In the genomic region with DNA sequence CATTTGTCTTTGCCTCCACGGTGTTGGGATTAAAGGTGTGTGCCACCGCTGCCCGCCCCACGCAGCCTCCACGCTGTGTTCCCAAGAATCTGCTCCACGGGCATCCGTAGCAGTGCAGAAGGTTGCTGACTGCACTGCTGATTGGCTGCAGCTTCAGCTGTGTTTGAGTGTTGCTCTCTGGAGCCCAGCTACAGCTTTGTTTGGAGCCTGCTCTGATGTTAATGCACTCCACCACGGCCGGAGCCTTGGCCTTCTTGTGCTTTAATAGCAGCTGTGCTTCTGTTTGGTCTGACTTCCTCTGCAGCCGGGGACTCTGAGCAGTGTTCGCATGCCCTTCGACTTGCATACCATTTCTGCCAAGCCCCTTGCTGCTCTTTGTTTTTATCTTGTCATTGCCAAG, we compare ENCODE assay signal across 14 mouse cellular contexts. TPM values are rescaled to one million over a fixed set of nuclear protein-coding genes. Genes with fewer than 3 reads are reported as not detected.
DNase-seq lines count a peak whose midpoint lies in the region; ATAC-seq lines count a peak whose summit lies in the region.
"Had no signal": no experiment of that assay in that cellular context is flagged by ENCODE, and none has a peak within 500 bp of the region (broad histone marks: within the 10 kb centered on the region; RNA-seq: fewer than 3 reads in every experiment).

No protein-coding gene starts in this region.

- no peak for ATAC-seq in hindbrain, embryonic 14.5 days (ENCODE audit: low FRiP score)
- ATAC-seq in hindbrain, embryonic 11.5 days (ENCODE audit: low FRiP score) = no peak
- no peak for ATAC-seq in embryonic facial prominence, embryonic 11.5 days (replicated peaks; ENCODE audit: insufficient number of reproducible peaks, low FRiP score, low TSS enrichment, low read depth)
- ATAC-seq in midbrain, embryonic 16.5 days = peak; percentile 58; the same call in 1 of the 2 replicates

- no peak overlapping the region for H3K27ac ChIP-seq in hindbrain, embryonic 14.5 days
- no peak overlapping the region for H3K27ac ChIP-seq in hindbrain, embryonic 11.5 days (ENCODE audit: low read depth, low read length)
- no peak overlapping the region for H3K27ac ChIP-seq in embryonic facial prominence, embryonic 11.5 days (replicated peaks; ENCODE audit: low read depth, low read length)
- peak overlapping the region; percentile 67 for H3K27ac ChIP-seq in midbrain, embryonic 16.5 days (ENCODE audit: low read length)
- H3K27ac ChIP-seq: midbrain, embryonic 12.5 days had no signal

- 0 out of 2 replicates have a peak, but pooled peaks cover 2% of the 10 kb centered on the region for H3K4me1 ChIP-seq in hindbrain, embryonic 14.5 days (replicated peaks; ENCODE audit: control insufficient read depth, insufficient read depth, low read length)
- no peaks in the 10 kb centered on the region for H3K4me1 ChIP-seq in hindbrain, embryonic 11.5 days (replicated peaks; ENCODE audit: control insufficient read depth, insufficient read depth, low read length)
- no peaks in the 10 kb centered on the region for H3K4me1 ChIP-seq in embryonic facial prominence, embryonic 11.5 days (ENCODE audit: control insufficient read depth, insufficient read depth, low read length)
- peaks cover 4% of the 10 kb centered on the region; the same call in 1 of the 2 replicates for H3K4me1 ChIP-seq in midbrain, embryonic 16.5 days (ENCODE audit: control insufficient read depth, insufficient read depth, low read length)
- H3K4me1 ChIP-seq: midbrain, embryonic 12.5 days had no signal

- 42% methylated on average over 12 of the region's 12 CpGs for WGBS in hindbrain, embryonic 14.5 days
- WGBS in hindbrain, embryonic 11.5 days = 51% methylated on average over 12 of the region's 12 CpGs
- WGBS in embryonic facial prominence, embryonic 11.5 days = 47% methylated on average over 12 of the region's 12 CpGs
- WGBS in midbrain, embryonic 16.5 days = 30% methylated on average over 12 of the region's 12 CpGs

- no peaks in the 10 kb centered on the region for H3K9me3 ChIP-seq in hindbrain, embryonic 14.5 days (ENCODE audit: control insufficient read depth, low read length)
- no peaks in the 10 kb centered on the region for H3K9me3 ChIP-seq in hindbrain, embryonic 11.5 days (ENCODE audit: control insufficient read depth, low read length)
- H3K9me3 ChIP-seq in embryonic facial prominence, embryonic 11.5 days (replicated peaks; ENCODE audit: control insufficient read depth, low read length) = no peaks in the 10 kb centered on the region
- H3K9me3 ChIP-seq in midbrain, embryonic 16.5 days (replicated peaks; ENCODE audit: control insufficient read depth, low read length, poor library complexity, severe bottlenecking) = no peaks in the 10 kb centered on the region
- H3K9me3 ChIP-seq: midbrain, embryonic 12.5 days had no signal

- H3K4me3 ChIP-seq in hindbrain, embryonic 14.5 days (replicated peaks; ENCODE audit: low read length) = no peak overlapping the region
- H3K4me3 ChIP-seq in hindbrain, embryonic 11.5 days (ENCODE audit: low read depth, low read length) = no peak overlapping the region
- H3K4me3 ChIP-seq in embryonic facial prominence, embryonic 11.5 days (ENCODE audit: low read depth, low read length) = no peak overlapping the region
- H3K4me3 ChIP-seq in midbrain, embryonic 16.5 days (ENCODE audit: low read depth, low read length) = no peak overlapping the region
- H3K4me3 ChIP-seq: erythroblast, embryonic 14.5 days; midbrain, embryonic 12.5 days had no signal

- no peaks in the 10 kb centered on the region for H3K27me3 ChIP-seq in hindbrain, embryonic 14.5 days (ENCODE audit: control insufficient read depth, insufficient read depth, low read length)
- H3K27me3 ChIP-seq in hindbrain, embryonic 11.5 days (ENCODE audit: control insufficient read depth, insufficient read depth, low read length) = no peaks in the 10 kb centered on the region
- H3K27me3 ChIP-seq in embryonic facial prominence, embryonic 11.5 days (ENCODE audit: control insufficient read depth, insufficient read depth, low read length) = no peaks in the 10 kb centered on the region
- no peaks in the 10 kb centered on the region for H3K27me3 ChIP-seq in midbrain, embryonic 16.5 days (ENCODE audit: control insufficient read depth, insufficient read depth, low read depth, low read length)

- H3K36me3 ChIP-seq in hindbrain, embryonic 14.5 days (replicated peaks; ENCODE audit: control insufficient read depth, insufficient read depth) = no peaks in the 10 kb centered on the region
- no peaks in the 10 kb centered on the region for H3K36me3 ChIP-seq in hindbrain, embryonic 11.5 days (ENCODE audit: control insufficient read depth, insufficient read depth, low read length)
- H3K36me3 ChIP-seq in embryonic facial prominence, embryonic 11.5 days (replicated peaks; ENCODE audit: control insufficient read depth, insufficient read depth, low read depth, low read length) = no peaks in the 10 kb centered on the region
- H3K36me3 ChIP-seq in midbrain, embryonic 16.5 days (ENCODE audit: control insufficient read depth, insufficient read depth, low read length) = no peaks in the 10 kb centered on the region
- H3K36me3 ChIP-seq: midbrain, embryonic 12.5 days had no signal

- H3K9ac ChIP-seq in hindbrain, embryonic 14.5 days = 0 out of 2 replicates have a peak overlapping the region, but pooled peaks have one; percentile 31
- H3K9ac ChIP-seq in hindbrain, embryonic 11.5 days (ENCODE audit: low read depth, low read length) = no peak overlapping the region
- no peak overlapping the region for H3K9ac ChIP-seq in embryonic facial prominence, embryonic 11.5 days (replicated peaks; ENCODE audit: low read length)
- peak overlapping the region; percentile 38; the same call in 1 of the 2 replicates for H3K9ac ChIP-seq in midbrain, embryonic 16.5 days (ENCODE audit: low read depth, low read length)
- H3K9ac ChIP-seq: midbrain, embryonic 12.5 days had no signal

- DNase-seq in adrenal gland, postnatal 14 days = peak; percentile 45
- no peak for DNase-seq in adrenal gland, postnatal 10 days
- peak; percentile 27 for DNase-seq in hindbrain, embryonic 14.5 days (ENCODE audit: low spot score)
- no peak for DNase-seq in hindbrain, embryonic 11.5 days (ENCODE audit: low spot score)
- peak; percentile 9 for DNase-seq in embryonic facial prominence, embryonic 11.5 days (ENCODE audit: low spot score)
- no peak for DNase-seq in cerebellum, adult 11 months
- no peak for DNase-seq in left cerebral cortex, adult 9 months (ENCODE audit: low spot score in 2 of 2)
- DNase-seq: cerebellum, postnatal 14 days; kidney, adult 8-10 months; lung, adult 2 months; thymus, adult 18-20 months had no signal

- H3K4me2 ChIP-seq in hindbrain, embryonic 14.5 days (replicated peaks) = no peak overlapping the region
- H3K4me2 ChIP-seq in hindbrain, embryonic 11.5 days (replicated peaks; ENCODE audit: low read depth, low read length) = no peak overlapping the region
- H3K4me2 ChIP-seq in embryonic facial prominence, embryonic 11.5 days (ENCODE audit: low read depth, low read length) = no peak overlapping the region
- 0 out of 2 replicates have a peak overlapping the region, but pooled peaks have one; percentile 25 for H3K4me2 ChIP-seq in midbrain, embryonic 16.5 days (ENCODE audit: low read length)
- H3K4me2 ChIP-seq: midbrain, embryonic 12.5 days had no signal

RNA-seq across cellular contexts. Expression of a gene that starts 14.1 kb away (rescaled TPM):
- 27.0 and 27.8 TPM in 2 replicates for total RNA-seq in adrenal gland, postnatal 14 days (2021)
- total RNA-seq in adrenal gland, postnatal 10 days (2021) = 10 to 100 TPM; 30.0 to 31.7 TPM
- 32.7 and 36.1 TPM in 2 replicates for polyA plus RNA-seq in hindbrain, embryonic 14.5 days (2014; fragmentation: Nextera tagmentation; extraction: Ambion mirVana)
- polyA plus RNA-seq in hindbrain, embryonic 11.5 days (2014; fragmentation: Nextera tagmentation; extraction: Ambion mirVana) = 40.1 and 44.9 TPM in 2 replicates
- polyA plus RNA-seq in embryonic facial prominence, embryonic 11.5 days (2014; fragmentation: Nextera tagmentation; extraction: Ambion mirVana) = 40.9 and 45.9 TPM in 2 replicates
- 30.7 and 33.4 TPM in 2 replicates for polyA plus RNA-seq in midbrain, embryonic 16.5 days (2015; fragmentation: Nextera tagmentation; extraction: Ambion mirVana)

RNA-seq across cellular contexts. Expression of a gene that starts 30.8 kb away (rescaled TPM):
- 29.0 and 38.0 TPM in 2 replicates for total RNA-seq in adrenal gland, postnatal 14 days (2021)
- total RNA-seq in adrenal gland, postnatal 10 days (2021) = 10 to 100 TPM; 36.7 to 62.2 TPM
- 0.97 and 1.3 TPM in 2 replicates for polyA plus RNA-seq in hindbrain, embryonic 14.5 days (2014; fragmentation: Nextera tagmentation; extraction: Ambion mirVana)
- polyA plus RNA-seq in hindbrain, embryonic 11.5 days (2014; fragmentation: Nextera tagmentation; extraction: Ambion mirVana) = 1.2 and 1.5 TPM in 2 replicates
- polyA plus RNA-seq in embryonic facial prominence, embryonic 11.5 days (2014; fragmentation: Nextera tagmentation; extraction: Ambion mirVana) = 2.2 TPM in 2 replicates
- 1.7 and 2.5 TPM in 2 replicates for polyA plus RNA-seq in midbrain, embryonic 16.5 days (2015; fragmentation: Nextera tagmentation; extraction: Ambion mirVana)
- polyA plus RNA-seq: erythroblast, embryonic 14.5 days had no signal

Comparison
In these comparisons a context has a peak if more than half of its experiments do, and no peak if none do; other contexts are left out.
1. DNase-seq: peak in adrenal gland, postnatal 14 days (single experiment), hindbrain, embryonic 14.5 days (single experiment) and embryonic facial prominence, embryonic 11.5 days (single experiment); none in adrenal gland, postnatal 10 days (single experiment), hindbrain, embryonic 11.5 days (single experiment), cerebellum, adult 11 months (single experiment) and left cerebral cortex, adult 9 months (0 of 2).
2. H3K9ac ChIP-seq: peak in hindbrain, embryonic 14.5 days (single experiment) and midbrain, embryonic 16.5 days (single experiment); none in hindbrain, embryonic 11.5 days (single experiment) and embryonic facial prominence, embryonic 11.5 days (single experiment).